Mouse (Mus musculus) forebrain, embryonic 13.5 days (tissue): ENCODE results near the gene Aacs. TPM values are rescaled to one million over a fixed set of nuclear protein-coding genes. Genes with fewer than 3 reads are reported as not detected.

Experiments
- ATAC-seq: fragments of 200-750 bp; cut with Nextera tagmentation; 2 replicates; pipeline ENCODE4 v1.8.0; 2017
- H3K27ac ChIP-seq: fragments of 300-500 bp; sonication (generic); 2 replicates; pipeline ENCODE4 v1.5.1; 2015; ENCODE audit warnings: inconsistent platforms, mild to moderate bottlenecking, moderate library complexity
- H3K27me3 ChIP-seq: fragments of 300-500 bp; sonication (generic); 2 replicates; pipeline ENCODE4 v1.6.1; 2015; ENCODE audit warnings: mild to moderate bottlenecking, inconsistent platforms
- H3K36me3 ChIP-seq: fragments of 300-500 bp; sonication (generic); 2 replicates; pipeline ENCODE4 v1.6.1; 2015; ENCODE audit warnings: mild to moderate bottlenecking, inconsistent platforms; ENCODE audit not compliant: poor library complexity, severe bottlenecking
- H3K4me1 ChIP-seq: fragments of 300-500 bp; sonication (generic); 2 replicates; pipeline ENCODE4 v1.6.1; 2015; ENCODE audit warnings: inconsistent platforms
- H3K4me2 ChIP-seq: fragments of 300-500 bp; sonication (generic); 2 replicates; pipeline ENCODE4 v1.6.1; 2015; ENCODE audit warnings: inconsistent platforms, mild to moderate bottlenecking, moderate library complexity
- H3K4me3 ChIP-seq: fragments of 300-500 bp; sonication (generic); 2 replicates; pipeline ENCODE4 v1.5.1; 2015; ENCODE audit warnings: mild to moderate bottlenecking, inconsistent platforms
- H3K9ac ChIP-seq: fragments of 300-500 bp; sonication (generic); 2 replicates; pipeline ENCODE4 v1.6.1; 2015; ENCODE audit warnings: mild to moderate bottlenecking, inconsistent platforms
- H3K9me3 ChIP-seq: fragments of 300-500 bp; sonication (generic); replicated peaks from 2 replicates; pipeline ENCODE4 v1.6.1; 2016; ENCODE audit warnings: inconsistent platforms
- WGBS: fragments of 180-500 bp; shearing (Covaris S2); methylation state at CpG from one replicate; pipeline ENCODE4 v1.1.7; 2015; 5-methylcytosine and 5-hydroxymethylcytosine counted together
- microRNA-seq: library from miRNA; unstranded; fragments of <30 nt; microRNA quantifications from one replicate; pipeline ENCODE4, GENCODE M21; 2016
- polyA plus RNA-seq: library from polyadenylated mRNA; unstranded; fragments of >200 nt; fragmentation: Nextera tagmentation; extraction: Ambion mirVana; gene quantifications from 2 replicates; pipeline ENCODE4 v1.2.1, GENCODE M21; 2015

The Aacs gene
- polyA plus RNA-seq, 1 experiment from 2014 or later = 53.7 TPM

DNA sequence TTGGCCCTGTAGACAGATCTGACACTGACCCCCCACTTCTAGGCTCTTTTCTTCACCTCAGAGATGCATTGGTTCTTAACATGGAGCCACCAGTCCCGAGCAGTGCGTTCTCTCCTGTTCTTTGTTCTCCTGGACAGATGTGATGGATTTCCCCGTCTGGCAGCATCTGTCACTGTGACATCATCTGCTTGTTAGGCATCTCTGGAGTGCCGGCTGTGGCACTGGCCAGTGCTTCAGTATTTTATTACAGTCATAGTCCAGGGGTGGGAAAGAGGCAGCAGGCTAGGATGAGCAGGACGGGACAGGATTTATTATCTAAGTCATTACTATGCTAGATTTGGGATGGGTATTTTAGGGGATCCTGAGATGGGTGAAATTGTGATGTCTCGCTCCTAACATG, 87.9 kb downstream of the Aacs start:
- no peak overlapping the region for H3K4me3 ChIP-seq
- no peak overlapping the region for H3K4me2 ChIP-seq
- H3K9me3 ChIP-seq = 0 out of 2 replicates have a peak, but pooled peaks cover 5% of the 10 kb centered on the region
- no peaks in the 10 kb centered on the region for H3K4me1 ChIP-seq
- H3K27me3 ChIP-seq = no peaks in the 10 kb centered on the region
- H3K36me3 ChIP-seq = no peaks in the 10 kb centered on the region
- no peak overlapping the region for H3K9ac ChIP-seq
- H3K27ac ChIP-seq = no peak overlapping the region
- WGBS = 70% methylated on average over 6 of the region's 6 CpGs
- no peak for ATAC-seq

DNA sequence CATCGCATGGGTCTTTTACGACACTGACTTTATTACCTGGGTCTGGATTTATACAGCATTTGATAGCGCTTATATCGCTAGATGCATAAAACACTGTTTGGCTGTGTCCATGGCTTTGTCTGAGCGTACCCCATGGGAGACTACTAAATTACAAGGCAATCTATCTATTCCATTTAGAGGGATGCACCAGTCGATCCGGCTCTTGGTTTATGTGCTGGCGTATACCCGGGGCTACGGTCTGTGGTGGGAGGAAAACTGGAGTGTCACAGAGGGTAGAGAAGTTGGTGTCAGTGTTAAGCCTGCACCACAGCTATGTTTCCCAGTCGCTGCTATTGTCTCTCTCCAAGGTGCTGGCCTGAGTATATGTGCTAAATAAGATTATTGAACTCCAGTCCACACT, 90.1 kb downstream of the Aacs start:
- no peak overlapping the region for H3K4me3 ChIP-seq
- no peak overlapping the region for H3K27ac ChIP-seq
- H3K9me3 ChIP-seq = 0 out of 2 replicates have a peak, but pooled peaks cover 5% of the 10 kb centered on the region
- ATAC-seq = no peak
- H3K4me1 ChIP-seq = no peaks in the 10 kb centered on the region
- H3K4me2 ChIP-seq = no peak overlapping the region
- WGBS = 78% methylated on average over 11 of the region's 11 CpGs
- H3K9ac ChIP-seq = no peak overlapping the region
- H3K27me3 ChIP-seq = no peaks in the 10 kb centered on the region
- H3K36me3 ChIP-seq = no peaks in the 10 kb centered on the region

Small RNA genes lying within 50 kb of the gene (microRNA-seq; reads per million reads assigned to microRNA genes)
- gene Gm27551 = not detected

Other genes starting within 250 kb of the Aacs start
- 26.4 and 29.8 TPM in 2 replicates for gene Scarb1, start 134.7 kb upstream of the Aacs start, polyA plus RNA-seq
- 0.27 and 0.38 TPM in 2 replicates for gene Gm10382, start 86.5 kb upstream of the Aacs start, polyA plus RNA-seq
- 1,082 and 1,216 TPM in 2 replicates for gene Ubc, start 85.6 kb upstream of the Aacs start, polyA plus RNA-seq
- gene Dhx37, start 41.7 kb upstream of the Aacs start, polyA plus RNA-seq = 10.2 and 12.3 TPM in 2 replicates
- gene Bri3bp, start 34.2 kb upstream of the Aacs start, polyA plus RNA-seq = 33.6 and 37.6 TPM in 2 replicates
- 2.1 TPM in 2 replicates for gene Tmem132b, start 56.0 kb downstream of the Aacs start, polyA plus RNA-seq